Mouse (Mus musculus): ENCODE data around the gene Fbxo2. TPM values are rescaled to one million over a fixed set of nuclear protein-coding genes. Genes with fewer than 3 reads are reported as not detected.

Fbxo2 gene
- polyA plus RNA-seq, 1 experiment from 2014 or later = 9.4 TPM

DNA sequence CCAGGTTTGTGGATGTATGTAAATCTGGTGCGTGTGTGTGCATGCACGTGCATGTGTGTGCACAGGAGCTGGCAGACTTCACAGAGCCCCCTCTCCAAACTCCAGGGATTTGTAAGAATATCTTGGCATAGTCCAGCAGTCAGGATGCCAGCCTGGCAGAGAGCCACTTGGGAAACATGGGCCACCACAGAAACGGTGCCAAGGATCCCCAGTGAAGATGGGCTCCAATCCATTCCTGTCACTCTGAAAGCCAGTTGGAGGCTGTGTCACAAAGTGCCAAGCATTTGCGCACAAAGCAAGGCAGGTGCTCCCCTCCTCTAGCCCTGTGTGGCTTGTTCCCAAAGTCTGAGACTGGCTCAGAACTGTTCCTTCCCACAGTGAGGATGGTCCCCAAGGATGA lies 39.1 kb upstream of the Fbxo2 start:
- Histone ChIP-seq H3K27me3 (ENCODE audit: control insufficient read depth, insufficient read depth, low read depth, low read length) (no peaks in the 10 kb centered on the region), H3K4me3 (ENCODE audit: low read depth, low read length) (no peak overlapping the region), H3K36me3 (ENCODE audit: control insufficient read depth, insufficient read depth, low read length) (no peaks in the 10 kb centered on the region), H3K4me2 (ENCODE audit: low read length) (no peak overlapping the region), H3K9me3 (replicated peaks; ENCODE audit: control insufficient read depth, low read length, poor library complexity, severe bottlenecking) (no peaks in the 10 kb centered on the region), H3K4me1 (ENCODE audit: control insufficient read depth, insufficient read depth, low read length) (peaks cover 11% of the 10 kb centered on the region), H3K27ac (ENCODE audit: low read length) (peak overlapping the region; percentile 72), H3K9ac (ENCODE audit: low read depth, low read length) (no peak overlapping the region)
- 58% methylated on average over 4 of the region's 4 CpGs for WGBS
- peak; percentile 49 for ATAC-seq

DNA sequence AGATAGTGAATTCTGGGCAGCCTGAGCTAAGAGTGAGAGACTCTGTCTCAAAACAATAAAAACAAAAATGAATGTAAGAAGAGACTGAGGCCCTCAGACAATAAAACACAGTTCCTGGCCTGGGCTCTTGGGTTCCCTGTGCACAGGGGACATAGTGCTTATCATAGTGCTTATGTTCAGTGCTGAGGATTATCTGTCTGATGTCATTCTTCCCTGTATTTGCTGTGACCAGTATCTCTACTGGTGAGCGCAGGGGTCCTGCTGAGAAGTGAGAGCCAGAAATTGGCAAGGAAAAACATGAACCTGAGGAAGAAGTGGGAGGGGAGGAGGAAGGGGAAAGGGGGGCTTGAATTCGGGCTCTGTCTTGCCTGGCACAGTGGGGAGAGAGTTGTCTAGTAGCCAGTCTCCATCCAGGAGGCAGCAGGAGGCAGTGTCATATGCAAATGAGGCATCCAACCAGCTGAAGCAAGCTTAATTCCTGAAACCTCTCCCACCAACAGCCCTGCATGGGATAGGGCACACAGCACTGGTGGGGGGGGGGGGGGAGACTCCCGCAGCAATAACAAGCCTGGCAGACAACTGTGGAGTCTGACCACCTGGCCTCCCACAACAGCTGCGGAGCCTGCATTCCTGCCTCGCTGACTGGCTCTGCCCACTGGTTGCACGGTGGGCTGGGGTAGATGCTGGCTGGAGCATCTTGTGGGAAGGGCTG lies 38.3 kb upstream of the Fbxo2 start:
- Histone ChIP-seq H3K27me3 (ENCODE audit: control insufficient read depth, insufficient read depth, low read depth, low read length) (no peaks in the 10 kb centered on the region), H3K27ac (ENCODE audit: low read length) (peak overlapping the region; percentile 72), H3K9ac (ENCODE audit: low read depth, low read length) (no peak overlapping the region), H3K9me3 (replicated peaks; ENCODE audit: control insufficient read depth, low read length, poor library complexity, severe bottlenecking) (no peaks in the 10 kb centered on the region), H3K4me3 (ENCODE audit: low read depth, low read length) (no peak overlapping the region), H3K4me2 (ENCODE audit: low read length) (no peak overlapping the region), H3K4me1 (ENCODE audit: control insufficient read depth, insufficient read depth, low read length) (peaks cover 11% of the 10 kb centered on the region), H3K36me3 (ENCODE audit: control insufficient read depth, insufficient read depth, low read length) (no peaks in the 10 kb centered on the region)
- WGBS = 10% methylated on average over 6 of the region's 6 CpGs
- peak; percentile 72 for ATAC-seq

DNA sequence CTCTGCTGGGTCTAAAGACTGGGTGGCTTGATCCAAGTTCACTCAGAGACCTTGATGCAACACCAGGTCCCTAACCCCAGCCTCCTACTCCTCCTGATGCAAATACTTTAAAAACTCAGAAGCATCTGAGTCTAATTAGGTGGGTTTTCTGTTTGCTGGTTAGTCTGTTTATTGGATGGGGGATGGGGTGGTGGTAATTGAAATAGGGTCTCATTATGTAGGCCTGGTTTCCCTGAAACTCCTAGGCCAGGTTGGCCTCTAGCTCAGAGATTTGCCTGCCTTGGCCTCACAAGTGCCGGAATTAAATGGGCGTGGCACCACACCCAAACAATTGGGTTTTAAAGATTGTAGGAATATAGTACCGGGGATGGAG lies 37.7 kb upstream of the Fbxo2 start:
- peak overlapping the region; percentile 1; the same call in 1 of the 2 replicates for H3K27ac ChIP-seq (ENCODE audit: low read length)
- no peaks in the 10 kb centered on the region for H3K9me3 ChIP-seq (replicated peaks; ENCODE audit: control insufficient read depth, low read length, poor library complexity, severe bottlenecking)
- no peak overlapping the region for H3K4me2 ChIP-seq (ENCODE audit: low read length)

DNA sequence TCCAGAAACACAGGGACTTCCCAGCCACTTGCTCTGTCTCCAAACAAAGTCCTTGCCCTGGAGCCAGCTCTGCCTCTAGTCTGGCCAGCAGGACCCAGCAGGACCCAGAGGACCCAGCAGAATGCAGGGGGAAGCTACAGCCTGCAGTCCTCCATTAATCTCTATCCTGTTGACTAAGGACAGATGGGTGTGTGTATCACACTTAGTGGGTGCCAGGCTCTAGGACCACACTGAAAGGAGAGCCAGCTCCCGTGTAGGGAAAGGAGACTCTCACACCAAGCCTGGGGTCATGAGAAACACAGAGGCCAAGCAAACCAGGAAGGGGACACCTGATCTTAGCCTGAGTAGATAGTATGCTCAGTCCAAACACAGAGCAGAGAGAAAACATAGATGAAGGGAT lies 32.2 kb upstream of the Fbxo2 start:
- no peak for ATAC-seq
- H3K9me3 ChIP-seq (replicated peaks; ENCODE audit: control insufficient read depth, low read length, poor library complexity, severe bottlenecking) = no peaks in the 10 kb centered on the region
- 68% methylated on average over 1 of the region's 1 CpGs for WGBS
- 0 out of 2 replicates have a peak overlapping the region, but pooled peaks have one; percentile 97 for H3K27ac ChIP-seq (ENCODE audit: low read length)
- H3K4me2 ChIP-seq (ENCODE audit: low read length) = peak overlapping the region; percentile 83
- no peak overlapping the region; the same call in 1 of the 2 replicates for H3K4me3 ChIP-seq (ENCODE audit: low read depth, low read length)
- H3K4me1 ChIP-seq (ENCODE audit: control insufficient read depth, insufficient read depth, low read length) = peaks cover 26% of the 10 kb centered on the region
- H3K9ac ChIP-seq (ENCODE audit: low read depth, low read length) = 0 out of 2 replicates have a peak overlapping the region, but pooled peaks have one; percentile 32
- no peaks in the 10 kb centered on the region for H3K36me3 ChIP-seq (ENCODE audit: control insufficient read depth, insufficient read depth, low read length)
- H3K27me3 ChIP-seq (ENCODE audit: control insufficient read depth, insufficient read depth, low read depth, low read length) = no peaks in the 10 kb centered on the region

More for the DNA sequence above, 37.7 kb upstream of the Fbxo2 start:
- peaks cover 11% of the 10 kb centered on the region for H3K4me1 ChIP-seq (ENCODE audit: control insufficient read depth, insufficient read depth, low read length)
- H3K27me3 ChIP-seq (ENCODE audit: control insufficient read depth, insufficient read depth, low read depth, low read length) = no peaks in the 10 kb centered on the region
- no peak overlapping the region for H3K4me3 ChIP-seq (ENCODE audit: low read depth, low read length)
- 69% methylated on average over 3 of the region's 3 CpGs for WGBS
- ATAC-seq = no peak
- no peak overlapping the region for H3K9ac ChIP-seq (ENCODE audit: low read depth, low read length)
- no peaks in the 10 kb centered on the region for H3K36me3 ChIP-seq (ENCODE audit: control insufficient read depth, insufficient read depth, low read length)

DNA sequence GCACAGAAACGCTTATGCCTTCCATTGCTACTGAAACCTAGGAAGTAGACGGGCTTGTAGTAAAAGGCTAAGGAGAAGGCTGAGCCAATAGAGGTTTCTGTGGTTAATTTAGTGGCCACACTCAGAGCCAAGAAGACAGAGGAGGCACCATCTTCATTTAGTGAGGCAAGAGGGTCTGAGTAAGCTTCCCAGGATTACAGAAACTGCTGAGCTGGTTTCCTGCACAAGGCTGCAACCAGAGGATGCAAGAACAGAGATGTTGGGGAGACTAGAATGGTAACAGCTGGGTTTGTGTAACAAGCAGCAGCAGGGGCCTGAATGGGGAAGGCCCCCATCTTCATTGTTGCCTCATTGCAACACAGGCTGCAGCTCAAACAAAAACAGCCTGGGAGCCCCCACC lies 31.7 kb upstream of the Fbxo2 start:
- Histone ChIP-seq H3K27me3 (ENCODE audit: control insufficient read depth, insufficient read depth, low read depth, low read length) (no peaks in the 10 kb centered on the region), H3K4me1 (ENCODE audit: control insufficient read depth, insufficient read depth, low read length) (peaks cover 26% of the 10 kb centered on the region), H3K4me3 (ENCODE audit: low read depth, low read length) (peak overlapping the region; percentile 82), H3K9me3 (replicated peaks; ENCODE audit: control insufficient read depth, low read length, poor library complexity, severe bottlenecking) (no peaks in the 10 kb centered on the region), H3K27ac (ENCODE audit: low read length) (peak overlapping the region; percentile 97), H3K9ac (ENCODE audit: low read depth, low read length) (peak overlapping the region; percentile 98; the same call in 1 of the 2 replicates), H3K4me2 (ENCODE audit: low read length) (peak overlapping the region; percentile 83), H3K36me3 (ENCODE audit: control insufficient read depth, insufficient read depth, low read length) (no peaks in the 10 kb centered on the region)
- WGBS = 67% methylated on average over 2 of the region's 2 CpGs
- ATAC-seq = no peak

DNA sequence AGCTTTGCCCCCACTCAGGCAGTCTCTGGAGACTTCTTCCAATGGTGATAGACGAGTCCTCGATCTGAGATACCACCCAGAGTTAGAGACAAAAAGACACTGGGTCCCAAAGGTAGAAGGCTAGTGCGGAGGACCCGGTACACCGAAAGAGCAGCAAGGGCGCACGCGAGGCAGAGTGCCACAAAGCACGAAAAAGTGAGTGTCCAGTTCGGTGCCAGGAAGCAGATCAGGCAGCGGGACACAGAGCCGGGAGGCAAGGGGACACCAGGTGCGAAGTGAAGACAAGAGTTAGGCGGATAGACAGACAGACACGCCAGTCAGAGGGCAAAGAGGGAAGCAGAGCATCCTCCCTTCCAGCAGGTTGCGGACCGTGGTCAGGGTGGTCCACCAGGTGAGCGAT lies 30.3 kb upstream of the Fbxo2 start, which contains the start of gene Mad2l2:
Gene Mad2l2, plus strand, starts transcription at position 252 of the 400 bp plus-strand sequence.
- no peaks in the 10 kb centered on the region for H3K27me3 ChIP-seq (ENCODE audit: control insufficient read depth, insufficient read depth, low read depth, low read length)
- peak within 1 kb of the TSS; percentile 83 for H3K4me2 ChIP-seq (ENCODE audit: low read length)
- peak within 1 kb of the TSS; percentile 97 for H3K27ac ChIP-seq (ENCODE audit: low read length)
- peak within 1 kb of the TSS; percentile 98 for H3K9ac ChIP-seq (ENCODE audit: low read depth, low read length)
- H3K4me1 ChIP-seq (ENCODE audit: control insufficient read depth, insufficient read depth, low read length) = peaks cover 24% of the 10 kb centered on the region
- no peaks in the 10 kb centered on the region for H3K9me3 ChIP-seq (replicated peaks; ENCODE audit: control insufficient read depth, low read length, poor library complexity, severe bottlenecking)
- no peaks in the 10 kb centered on the region for H3K36me3 ChIP-seq (ENCODE audit: control insufficient read depth, insufficient read depth, low read length)
- ATAC-seq = peak; percentile 11
- peak within 1 kb of the TSS; percentile 82 for H3K4me3 ChIP-seq (ENCODE audit: low read depth, low read length)
- WGBS = 0% methylated on average over 15 of the region's 18 CpGs

DNA sequence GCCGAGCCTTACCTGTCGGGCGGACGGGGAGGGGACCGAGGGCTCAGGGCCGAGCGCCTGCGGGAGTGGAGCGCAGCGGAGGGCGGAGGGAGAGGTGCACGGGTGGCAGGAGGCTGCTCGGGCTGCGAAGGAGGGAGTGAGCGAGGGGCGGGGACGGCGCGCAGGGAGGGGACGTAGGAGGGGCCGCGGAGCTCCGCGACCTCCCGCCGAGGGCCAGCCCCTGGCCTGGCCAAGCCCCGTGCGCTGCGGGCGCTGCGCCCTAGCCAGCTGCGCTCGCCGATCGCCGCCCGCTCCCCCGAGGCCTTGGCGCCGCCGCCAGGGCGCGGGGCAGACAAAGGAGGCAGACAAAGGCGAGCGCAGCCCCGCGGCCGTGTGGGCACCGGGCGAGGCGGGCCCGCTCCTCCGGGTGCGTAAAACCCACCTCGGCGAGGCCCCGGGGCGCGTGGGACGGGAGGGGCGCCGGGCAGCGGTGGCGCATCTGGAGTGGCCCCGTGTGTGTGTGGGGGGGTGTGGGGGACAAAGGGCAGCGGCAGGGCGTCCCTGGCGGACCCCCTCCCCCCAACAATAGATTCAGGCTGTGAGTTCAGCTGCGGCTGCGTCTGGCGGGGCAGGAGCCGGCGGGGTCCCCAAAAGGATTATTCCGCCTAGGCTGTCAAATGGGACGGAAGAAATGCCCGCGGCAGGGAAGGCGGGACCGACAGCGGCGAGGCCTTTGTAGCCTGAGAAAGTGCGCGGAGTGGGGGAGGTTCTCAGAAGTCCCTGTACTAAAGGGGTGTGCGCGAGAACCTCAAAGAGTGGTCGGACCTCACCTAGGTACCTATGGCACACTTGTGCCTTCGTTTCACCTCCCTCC lies 29.6 kb upstream of the Fbxo2 start, which contains the start of gene Draxin:
Gene Draxin, minus strand, starts transcription at position 138 of the 853 bp plus-strand sequence.
- H3K4me1 ChIP-seq (ENCODE audit: control insufficient read depth, insufficient read depth, low read length) = peaks cover 24% of the 10 kb centered on the region
- peak within 1 kb of the TSS; percentile 97 for H3K27ac ChIP-seq (ENCODE audit: low read length)
- WGBS = under 1% methylated on average over 79 of the region's 87 CpGs

DNA sequence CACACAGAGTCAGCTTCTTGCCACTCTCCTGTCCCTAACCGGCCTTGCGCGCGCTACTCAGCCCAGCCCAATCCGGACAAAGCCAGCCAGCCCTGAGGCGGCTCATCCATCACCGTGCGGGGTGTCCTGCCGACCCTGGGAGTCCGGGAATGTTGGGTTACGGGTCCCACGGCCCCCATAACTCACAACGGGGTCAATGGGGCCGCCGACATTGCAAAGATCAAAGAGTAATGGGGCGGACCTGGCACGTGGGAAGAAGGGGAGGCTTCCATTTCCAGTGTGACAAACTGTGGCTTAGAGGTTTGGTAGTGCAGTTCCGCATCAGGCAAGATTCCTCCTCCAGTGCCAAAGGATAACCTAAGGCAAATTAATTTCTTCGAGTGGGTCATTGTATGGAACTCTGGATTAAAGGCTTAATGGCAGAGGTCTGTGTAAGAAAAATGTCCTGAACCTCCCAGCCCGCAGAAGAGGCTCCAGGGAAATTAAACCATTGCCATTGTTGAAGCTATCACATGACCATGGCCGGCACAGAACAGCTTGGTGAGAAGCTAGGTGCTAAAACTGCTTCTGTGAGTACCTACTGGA lies 28.8 kb upstream of the Fbxo2 start:
- H3K4me3 ChIP-seq (ENCODE audit: low read depth, low read length) = peak overlapping the region; percentile 82
- H3K4me1 ChIP-seq (ENCODE audit: control insufficient read depth, insufficient read depth, low read length) = peaks cover 24% of the 10 kb centered on the region
- H3K9ac ChIP-seq (ENCODE audit: low read depth, low read length) = peak overlapping the region; percentile 98
- WGBS = 0% methylated on average over 21 of the region's 21 CpGs
- no peaks in the 10 kb centered on the region for H3K27me3 ChIP-seq (ENCODE audit: control insufficient read depth, insufficient read depth, low read depth, low read length)
- no peaks in the 10 kb centered on the region for H3K36me3 ChIP-seq (ENCODE audit: control insufficient read depth, insufficient read depth, low read length)
- no peaks in the 10 kb centered on the region for H3K9me3 ChIP-seq (replicated peaks; ENCODE audit: control insufficient read depth, low read length, poor library complexity, severe bottlenecking)
- ATAC-seq = peak; percentile 61; the same call in 1 of the 2 replicates
- H3K4me2 ChIP-seq (ENCODE audit: low read length) = peak overlapping the region; percentile 83
- peak overlapping the region; percentile 97 for H3K27ac ChIP-seq (ENCODE audit: low read length)

More for the DNA sequence above, 29.6 kb upstream of the Fbxo2 start, which contains the start of gene Draxin:
- Histone ChIP-seq H3K9me3 (replicated peaks; ENCODE audit: control insufficient read depth, low read length, poor library complexity, severe bottlenecking) (no peaks in the 10 kb centered on the region), H3K4me3 (ENCODE audit: low read depth, low read length) (peak within 1 kb of the TSS; percentile 82), H3K4me2 (ENCODE audit: low read length) (peak within 1 kb of the TSS; percentile 83), H3K9ac (ENCODE audit: low read depth, low read length) (peak within 1 kb of the TSS; percentile 98), H3K36me3 (ENCODE audit: control insufficient read depth, insufficient read depth, low read length) (no peaks in the 10 kb centered on the region), H3K27me3 (ENCODE audit: control insufficient read depth, insufficient read depth, low read depth, low read length) (no peaks in the 10 kb centered on the region)
- peak; percentile 73 for ATAC-seq

Data from midbrain, embryonic 16.5 days (tissue).